Mouse (Mus musculus): Measurements from ENCODE around the gene Acaca. TPM values are rescaled to one million over a fixed set of nuclear protein-coding genes. Genes with fewer than 3 reads are reported as not detected.

The Acaca gene
- polyA plus RNA-seq, 1 experiment from 2014 or later: 26.4 TPM

DNA sequence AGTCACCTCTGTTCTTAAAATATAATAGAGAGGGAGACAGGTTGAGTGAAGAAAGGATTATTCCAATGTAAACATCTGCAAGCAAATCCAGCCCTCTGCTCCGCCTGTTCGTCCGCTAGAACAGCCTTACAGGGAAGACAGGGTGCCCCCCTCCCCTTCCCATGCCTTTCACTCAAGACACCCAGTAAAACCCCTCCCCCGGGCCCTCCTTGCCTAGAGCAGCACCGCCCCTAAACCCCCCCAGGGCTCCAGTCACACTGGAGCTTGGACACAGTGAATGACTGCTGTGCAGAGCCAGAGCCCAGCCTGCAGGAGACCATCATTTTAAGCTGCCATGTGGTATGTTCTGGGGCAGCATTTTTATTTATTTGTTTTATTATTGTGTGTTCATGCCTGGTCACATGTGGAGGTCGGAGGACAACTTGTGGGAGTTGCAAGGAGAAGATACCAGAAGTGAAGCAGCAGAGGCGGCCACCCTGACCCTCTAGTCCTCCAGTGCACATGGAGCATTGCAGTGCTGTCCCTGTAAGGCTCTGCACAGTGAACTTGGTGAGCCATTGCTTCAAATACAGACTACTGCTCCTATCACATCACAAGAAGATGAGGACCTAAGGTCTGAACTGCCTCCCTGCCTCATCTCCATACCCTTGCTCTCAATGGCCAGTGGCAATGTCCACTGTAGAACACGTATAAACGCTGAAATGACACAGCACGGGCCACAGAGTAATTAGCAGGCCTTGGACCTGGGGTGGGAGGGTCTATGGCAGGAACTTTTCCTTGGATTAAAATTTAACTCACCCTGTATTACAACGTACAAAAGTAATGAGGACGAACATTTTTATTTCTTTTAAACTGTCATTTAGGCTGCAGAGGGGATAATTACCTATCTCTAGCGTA is 296.5 kb downstream of the Acaca start:
- no peak overlapping the region for H3K4me3 ChIP-seq
- 64% methylated on average over 13 of the region's 13 CpGs for WGBS
- H3K36me3 ChIP-seq: no peaks in the 10 kb centered on the region
- H3K27ac ChIP-seq (replicated peaks): no peak overlapping the region
- no peak overlapping the region for H3K9ac ChIP-seq (replicated peaks)
- H3K4me2 ChIP-seq (replicated peaks): no peak overlapping the region
- ATAC-seq (replicated peaks): no peak
- H3K27me3 ChIP-seq: no peaks in the 10 kb centered on the region
- no peaks in the 10 kb centered on the region for H3K9me3 ChIP-seq
- H3K4me1 ChIP-seq: no peaks in the 10 kb centered on the region; the same call in 1 of the 2 replicates

GRCm38 (mm10) chr11:84426633-84426998 is 297.1 kb downstream of the Acaca start:
- Histone ChIP-seq H3K9me3 (no peaks in the 10 kb centered on the region), H3K4me1 (no peaks in the 10 kb centered on the region; the same call in 1 of the 2 replicates), H3K9ac (replicated peaks) (no peak overlapping the region), H3K27me3 (no peaks in the 10 kb centered on the region), H3K36me3 (no peaks in the 10 kb centered on the region), H3K4me2 (replicated peaks) (no peak overlapping the region), H3K27ac (replicated peaks) (no peak overlapping the region), H3K4me3 (no peak overlapping the region)
- WGBS: 89% methylated on average over 5 of the region's 5 CpGs
- no peak for ATAC-seq (replicated peaks)

- Histone ChIP-seq H3K36me3 (no peaks in the 10 kb centered on the region), H3K4me3 (no peak overlapping the region), H3K4me2 (replicated peaks) (no peak overlapping the region), H3K27ac (replicated peaks) (no peak overlapping the region), H3K9ac (replicated peaks) (no peak overlapping the region), H3K4me1 (no peaks in the 10 kb centered on the region; the same call in 1 of the 2 replicates), H3K27me3 (no peaks in the 10 kb centered on the region), H3K9me3 (no peaks in the 10 kb centered on the region)
- peak; percentile 76 for ATAC-seq (replicated peaks)
- WGBS: 46% methylated on average over 1 of the region's 1 CpGs
These were observed 300.1 kb downstream of the Acaca start for GRCm38 (mm10) chr11:84429581-84429980.

- Histone ChIP-seq H3K27ac (replicated peaks) (no peak overlapping the region), H3K4me2 (replicated peaks) (no peak overlapping the region), H3K4me1 (no peaks in the 10 kb centered on the region; the same call in 1 of the 2 replicates), H3K4me3 (no peak overlapping the region), H3K36me3 (no peaks in the 10 kb centered on the region), H3K27me3 (no peaks in the 10 kb centered on the region), H3K9ac (replicated peaks) (no peak overlapping the region), H3K9me3 (no peaks in the 10 kb centered on the region)
- no peak for ATAC-seq (replicated peaks)
- 86% methylated on average over 4 of the region's 4 CpGs for WGBS
These were observed 300.9 kb downstream of the Acaca start for GRCm38 (mm10) chr11:84430336-84430735.

GRCm38 (mm10) chr11:84434879-84435278 is 305.4 kb downstream of the Acaca start:
- ATAC-seq (replicated peaks): no peak
- 65% methylated on average over 6 of the region's 6 CpGs for WGBS

GRCm38 (mm10) chr11:84440402-84440801 is 310.9 kb downstream of the Acaca start:
- 79% methylated on average over 3 of the region's 3 CpGs for WGBS
- Histone ChIP-seq H3K27me3 (no peaks in the 10 kb centered on the region), H3K4me3 (no peak overlapping the region), H3K36me3 (no peaks in the 10 kb centered on the region), H3K9me3 (no peaks in the 10 kb centered on the region), H3K4me2 (replicated peaks) (no peak overlapping the region), H3K4me1 (no peaks in the 10 kb centered on the region), H3K27ac (replicated peaks) (no peak overlapping the region), H3K9ac (replicated peaks) (no peak overlapping the region)
- ATAC-seq (replicated peaks): no peak

More at GRCm38 (mm10) chr11:84434879-84435278, 305.4 kb downstream of the Acaca start:
- Histone ChIP-seq H3K4me1 (no peaks in the 10 kb centered on the region; the same call in 1 of the 2 replicates), H3K36me3 (no peaks in the 10 kb centered on the region), H3K4me3 (no peak overlapping the region), H3K27ac (replicated peaks) (no peak overlapping the region), H3K9ac (replicated peaks) (no peak overlapping the region), H3K4me2 (replicated peaks) (no peak overlapping the region), H3K27me3 (no peaks in the 10 kb centered on the region), H3K9me3 (no peaks in the 10 kb centered on the region)

- H3K4me3 ChIP-seq: no peak overlapping the region
- H3K9me3 ChIP-seq: no peaks in the 10 kb centered on the region
- H3K36me3 ChIP-seq: no peaks in the 10 kb centered on the region
- no peak overlapping the region for H3K27ac ChIP-seq (replicated peaks)
- 88% methylated on average over 4 of the region's 4 CpGs for WGBS
- no peaks in the 10 kb centered on the region for H3K27me3 ChIP-seq
- ATAC-seq (replicated peaks): no peak
- no peak overlapping the region for H3K9ac ChIP-seq (replicated peaks)
- H3K4me2 ChIP-seq (replicated peaks): no peak overlapping the region
- no peaks in the 10 kb centered on the region for H3K4me1 ChIP-seq
These were observed 313.3 kb downstream of the Acaca start for GRCm38 (mm10) chr11:84442554-84443331.

Other genes with a start within 250 kb of the Acaca start
- 30.9 and 31.4 TPM in 2 replicates for gene Ddx52, start 187.6 kb upstream of the Acaca start, polyA plus RNA-seq (2015; fragmentation: Nextera tagmentation; extraction: Ambion mirVana)
- 33.5 and 34.3 TPM in 2 replicates for gene Synrg, start 165.2 kb upstream of the Acaca start, polyA plus RNA-seq (2015; fragmentation: Nextera tagmentation; extraction: Ambion mirVana)
- 31.7 and 33.2 TPM in 2 replicates for gene Dusp14, start 60.4 kb upstream of the Acaca start, polyA plus RNA-seq (2015; fragmentation: Nextera tagmentation; extraction: Ambion mirVana)
- gene Tada2a, start 72 bp upstream of the Acaca start, polyA plus RNA-seq (2015; fragmentation: Nextera tagmentation; extraction: Ambion mirVana): 37.5 and 38.4 TPM in 2 replicates
- not detected in 2 replicates for gene Gm11437, start 37.8 kb downstream of the Acaca start, polyA plus RNA-seq (2015; fragmentation: Nextera tagmentation; extraction: Ambion mirVana)